Mouse (Mus musculus) midbrain, embryonic 14.5 days (tissue): ENCODE results near the gene Mpc1. TPM values are rescaled to one million over a fixed set of nuclear protein-coding genes. Genes with fewer than 3 reads are reported as not detected.
"Not testable (repeated sequence)": the region's sequence is repeated elsewhere in the genome, so short reads cannot be mapped to it uniquely, and the experiment has no call there.

Source experiments
- ATAC-seq: fragments of 200-750 bp; cut with Nextera tagmentation; 2 replicates; pipeline ENCODE4 v1.8.0; 2017; ENCODE audit warnings: moderate number of reproducible peaks, moderate library complexity; ENCODE audit not compliant: low FRiP score, low TSS enrichment
- DNase-seq: peaks from one replicate; pipeline ENCODE4 v3.0.0-alpha.2; 2015
- H3K27ac ChIP-seq: fragments of 300-500 bp; sonication (generic); replicated peaks from 2 replicates; pipeline ENCODE4 v1.5.1; 2014; ENCODE audit warnings: mild to moderate bottlenecking, low read depth, low read length, moderate library complexity
- H3K27me3 ChIP-seq: fragments of 300-500 bp; sonication (generic); 2 replicates; pipeline ENCODE4 v1.6.1; 2014; ENCODE audit warnings: low read length, control low read depth, mixed read lengths; ENCODE audit not compliant: control insufficient read depth, insufficient read depth
- H3K36me3 ChIP-seq: fragments of 300-500 bp; sonication (generic); 2 replicates; pipeline ENCODE4 v1.6.1; 2014; ENCODE audit warnings: low read length, control low read depth; ENCODE audit not compliant: control insufficient read depth, insufficient read depth
- H3K4me1 ChIP-seq: fragments of 300-500 bp; sonication (generic); 2 replicates; pipeline ENCODE4 v1.6.1; 2014; ENCODE audit warnings: mild to moderate bottlenecking, antibody characterized with exemption, low read length, control low read depth; ENCODE audit not compliant: control insufficient read depth, insufficient read depth
- H3K4me2 ChIP-seq: fragments of 300-500 bp; sonication (generic); 2 replicates; pipeline ENCODE4 v1.6.1; 2014; ENCODE audit warnings: mild to moderate bottlenecking, low read length, moderate library complexity
- H3K4me3 ChIP-seq: fragments of 300-500 bp; sonication (generic); replicated peaks from 2 replicates; pipeline ENCODE4 v1.5.1; 2014; ENCODE audit warnings: low read depth, low read length
- H3K9ac ChIP-seq: fragments of 300-500 bp; sonication (generic); replicated peaks from 2 replicates; pipeline ENCODE4 v1.6.1; 2014; ENCODE audit warnings: mild to moderate bottlenecking, low read length, moderate library complexity
- H3K9me3 ChIP-seq: fragments of 300-500 bp; sonication (generic); 2 replicates; pipeline ENCODE4 v1.6.1; 2016; ENCODE audit warnings: low read length, control low read depth, mixed read lengths; ENCODE audit not compliant: control insufficient read depth
- WGBS: fragments of 180-500 bp; shearing (Covaris S2); extraction: QIAGEN DNeasy Blood & Tissue Kit; methylation state at CpG from one replicate; pipeline ENCODE4 v1.1.7; 2014; 5-methylcytosine and 5-hydroxymethylcytosine counted together
- polyA plus RNA-seq: library from polyadenylated mRNA; unstranded; fragments of >200 nt; fragmentation: Nextera tagmentation; extraction: Ambion mirVana; gene quantifications from 2 replicates; pipeline ENCODE4 v1.2.1, GENCODE M21; 2014

The Mpc1 gene
- polyA plus RNA-seq, 1 experiment from 2014 or later = 282 TPM

DNA sequence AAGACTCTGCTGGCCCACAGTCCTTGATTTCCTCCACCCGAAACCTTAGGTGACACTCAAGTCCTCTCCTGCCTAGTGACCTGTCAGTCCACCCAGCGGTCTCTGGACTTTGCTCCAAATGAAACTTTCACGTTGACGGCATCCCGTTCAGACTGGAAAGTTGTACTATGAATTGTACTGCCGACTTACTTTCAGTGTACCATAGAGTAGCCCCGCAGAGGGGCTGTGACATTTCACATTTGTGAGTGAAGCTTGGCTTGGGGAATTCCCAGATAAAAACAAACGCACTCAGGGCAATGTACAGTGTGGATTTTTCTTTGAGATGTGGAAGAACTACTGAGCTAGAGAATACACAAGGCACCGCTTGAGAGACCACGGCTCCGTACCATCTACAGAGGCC is 40.5 kb upstream of the Mpc1 start:
- no peak overlapping the region for H3K4me2 ChIP-seq
- H3K9ac ChIP-seq = no peak overlapping the region
- no peak overlapping the region for H3K27ac ChIP-seq
- no peaks in the 10 kb centered on the region for H3K36me3 ChIP-seq
- ATAC-seq (no peak), DNase-seq (no peak)
- no peaks in the 10 kb centered on the region for H3K27me3 ChIP-seq
- H3K9me3 ChIP-seq = no peaks in the 10 kb centered on the region
- 93% methylated on average over 11 of the region's 11 CpGs for WGBS
- no peaks in the 10 kb centered on the region for H3K4me1 ChIP-seq
- no peak overlapping the region for H3K4me3 ChIP-seq

DNA sequence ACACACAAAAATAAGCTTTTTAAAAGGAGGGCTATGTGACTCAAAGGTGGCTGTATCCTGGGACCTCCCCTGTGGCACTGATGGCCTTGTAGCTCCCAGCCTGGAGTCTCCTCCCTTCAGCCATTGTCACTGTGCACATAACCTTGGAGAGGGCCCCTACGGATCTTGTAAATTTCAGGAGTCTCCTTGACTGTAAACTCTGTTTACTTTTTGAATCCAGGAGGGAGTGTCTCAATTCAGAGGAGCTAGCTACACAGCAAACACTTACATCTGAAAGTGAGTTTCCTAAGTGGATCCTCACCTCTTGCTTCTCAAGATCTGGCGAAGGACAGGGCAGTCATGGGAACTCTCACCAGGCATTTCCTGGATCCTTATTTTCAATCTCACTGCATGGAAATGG is 38.6 kb upstream of the Mpc1 start:
- Histone ChIP-seq H3K4me1 (no peaks in the 10 kb centered on the region), H3K27ac (no peak overlapping the region), H3K4me2 (no peak overlapping the region), H3K36me3 (no peaks in the 10 kb centered on the region), H3K27me3 (no peaks in the 10 kb centered on the region), H3K4me3 (no peak overlapping the region), H3K9ac (no peak overlapping the region), H3K9me3 (no peaks in the 10 kb centered on the region)
- no peak for ATAC-seq
- WGBS = 87% methylated on average over 2 of the region's 2 CpGs
- DNase-seq = no peak

DNA sequence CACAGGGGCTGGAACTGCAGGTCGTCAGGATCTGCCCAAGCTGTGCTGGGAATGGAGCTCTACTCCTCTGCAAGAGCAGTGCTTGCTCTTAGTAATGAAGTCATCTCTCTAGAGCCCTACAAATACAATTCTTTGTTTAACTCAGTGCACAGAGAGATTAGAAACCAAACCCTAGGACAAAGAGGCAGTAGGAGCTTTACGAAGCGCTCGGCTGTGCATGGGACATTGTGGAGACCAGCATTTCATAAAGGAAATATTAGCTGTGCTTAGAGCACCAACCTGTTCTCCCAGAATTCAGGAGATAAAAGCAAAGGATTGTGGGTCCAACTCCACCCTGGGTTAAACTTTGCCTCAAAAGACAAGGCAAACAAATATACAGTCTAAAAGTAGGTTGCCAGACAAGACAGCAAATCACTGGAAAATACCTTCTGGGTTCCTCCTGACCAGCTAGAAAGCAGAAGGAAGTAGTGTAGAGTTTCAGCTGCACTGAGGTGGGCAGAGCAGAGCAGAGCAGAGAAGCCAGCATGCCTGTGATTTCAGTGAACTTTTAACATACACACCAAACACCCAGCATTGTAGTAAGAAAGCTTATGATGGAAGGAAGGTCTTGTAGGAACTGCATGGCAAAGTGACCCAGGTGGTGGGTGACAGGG is 36.5 kb upstream of the Mpc1 start:
- no peaks in the 10 kb centered on the region for H3K36me3 ChIP-seq
- ATAC-seq (no peak), DNase-seq (no peak)
- no peaks in the 10 kb centered on the region for H3K9me3 ChIP-seq
- no peaks in the 10 kb centered on the region for H3K4me1 ChIP-seq
- H3K27me3 ChIP-seq = no peaks in the 10 kb centered on the region
- H3K9ac ChIP-seq = no peak overlapping the region
- H3K4me2 ChIP-seq = no peak overlapping the region
- H3K4me3 ChIP-seq = no peak overlapping the region
- no peak overlapping the region for H3K27ac ChIP-seq
- WGBS = 62% methylated on average over 4 of the region's 4 CpGs

DNA sequence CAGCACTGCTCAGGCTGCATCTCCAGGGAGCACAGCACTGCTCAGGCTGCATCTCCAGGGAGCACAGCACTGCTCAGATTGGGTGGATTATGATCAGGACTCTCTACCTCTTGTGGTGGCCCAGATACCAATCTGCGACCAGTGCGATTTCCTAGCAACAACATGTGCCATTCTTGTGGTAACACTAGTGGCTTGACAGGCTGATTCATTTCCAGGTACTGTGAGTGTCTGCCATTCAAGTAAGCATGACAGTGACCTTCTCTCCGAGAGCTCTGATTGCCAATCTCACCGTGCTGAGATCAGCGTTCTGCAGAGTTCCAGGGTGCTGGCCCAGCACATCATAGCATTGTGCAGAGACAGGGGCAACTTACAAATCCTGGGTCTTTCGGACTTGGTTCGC is 31.0 kb upstream of the Mpc1 start:
- Histone ChIP-seq H3K9ac (no peak overlapping the region), H3K27ac (no peak overlapping the region), H3K27me3 (no peaks in the 10 kb centered on the region), H3K36me3 (no peaks in the 10 kb centered on the region), H3K9me3 (no peaks in the 10 kb centered on the region), H3K4me3 (no peak overlapping the region), H3K4me2 (no peak overlapping the region), H3K4me1 (no peaks in the 10 kb centered on the region)
- 93% methylated on average over 7 of the region's 7 CpGs for WGBS
- no peak for DNase-seq
- ATAC-seq = no peak

GRCm38 (mm10) chr17:8254268-8254667 is 28.4 kb upstream of the Mpc1 start:
- H3K4me1 ChIP-seq = no peaks in the 10 kb centered on the region
- H3K9me3 ChIP-seq = no peaks in the 10 kb centered on the region
- H3K27ac ChIP-seq = no peak overlapping the region
- DNase-seq (no peak), ATAC-seq (no peak)
- H3K9ac ChIP-seq = no peak overlapping the region
- no peak overlapping the region for H3K4me3 ChIP-seq
- no peaks in the 10 kb centered on the region for H3K27me3 ChIP-seq
- H3K36me3 ChIP-seq = no peaks in the 10 kb centered on the region
- H3K4me2 ChIP-seq = no peak overlapping the region

DNA sequence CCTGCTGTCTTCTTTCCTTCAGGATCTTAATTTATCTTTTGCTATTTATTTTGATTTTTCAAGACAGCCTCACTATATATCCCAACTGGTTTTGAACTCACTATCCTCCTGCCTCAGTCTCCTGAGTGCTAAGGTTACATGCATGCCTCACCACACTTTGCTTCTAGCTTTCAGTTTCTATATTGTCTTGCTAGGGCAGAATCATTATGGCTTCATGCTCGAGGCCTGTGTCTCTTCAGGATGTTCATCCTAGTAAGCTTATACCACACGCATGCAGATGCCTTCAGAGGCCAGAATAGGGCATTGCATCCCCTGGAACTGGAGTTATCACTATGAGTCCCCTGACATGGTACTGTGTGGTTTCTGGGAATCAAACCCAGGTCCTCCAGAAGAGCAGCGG is 27.8 kb upstream of the Mpc1 start:
- Histone ChIP-seq H3K9ac (no peak overlapping the region), H3K4me1 (no peaks in the 10 kb centered on the region), H3K27me3 (no peaks in the 10 kb centered on the region), H3K4me3 (no peak overlapping the region), H3K36me3 (no peaks in the 10 kb centered on the region), H3K4me2 (no peak overlapping the region), H3K9me3 (no peaks in the 10 kb centered on the region), H3K27ac (no peak overlapping the region)
- 80% methylated on average over 3 of the region's 3 CpGs for WGBS
- DNase-seq = no peak
- ATAC-seq = no peak

DNA sequence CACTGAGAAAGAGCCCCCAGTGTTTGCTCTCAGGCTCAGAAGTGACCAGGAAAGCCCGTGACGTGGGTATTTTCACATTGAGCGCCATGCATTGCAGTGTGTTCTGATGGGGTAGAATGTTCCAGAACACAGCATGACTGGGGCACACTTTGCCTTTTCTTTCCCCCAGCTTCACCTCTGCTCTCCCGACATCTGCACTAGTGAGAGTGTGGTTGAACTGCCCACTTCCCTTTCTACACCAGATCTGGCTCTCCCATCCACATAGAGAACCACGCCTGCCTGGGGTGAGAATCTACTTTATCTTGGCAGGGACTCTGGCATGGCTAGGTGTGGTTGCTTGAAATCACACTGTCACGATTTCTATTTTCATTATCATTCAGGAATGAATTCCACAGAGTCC is 27.1 kb upstream of the Mpc1 start:
- no peak overlapping the region for H3K4me2 ChIP-seq
- H3K27ac ChIP-seq = no peak overlapping the region
- 90% methylated on average over 6 of the region's 6 CpGs for WGBS
- no peak for ATAC-seq
- no peaks in the 10 kb centered on the region for H3K9me3 ChIP-seq
- H3K4me3 ChIP-seq = no peak overlapping the region
- no peak for DNase-seq
- H3K36me3 ChIP-seq = no peaks in the 10 kb centered on the region
- no peaks in the 10 kb centered on the region for H3K4me1 ChIP-seq
- H3K9ac ChIP-seq = no peak overlapping the region
- no peaks in the 10 kb centered on the region for H3K27me3 ChIP-seq

DNA sequence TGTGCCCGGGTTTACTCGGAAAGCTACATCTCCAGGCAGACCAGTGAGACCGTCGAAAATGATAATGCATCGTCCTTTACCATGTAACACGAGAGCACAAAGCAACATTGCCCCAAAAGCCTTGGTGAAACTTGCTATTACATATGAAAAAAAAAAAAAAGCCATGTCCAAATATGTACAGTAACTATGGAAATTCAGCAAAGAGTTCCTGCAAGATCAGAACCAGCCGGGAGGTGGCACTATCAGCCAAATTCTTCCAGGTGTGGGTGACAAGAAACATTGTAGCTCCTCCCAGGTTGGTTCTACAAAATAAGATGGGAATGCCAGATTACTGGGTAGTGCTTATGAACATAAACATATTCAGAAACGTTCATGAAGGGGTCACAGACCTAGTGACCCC is 25.7 kb upstream of the Mpc1 start:
- H3K4me2 ChIP-seq = no peak overlapping the region
- no peak overlapping the region for H3K9ac ChIP-seq
- H3K36me3 ChIP-seq = no peaks in the 10 kb centered on the region
- no peaks in the 10 kb centered on the region for H3K4me1 ChIP-seq
- H3K27me3 ChIP-seq = no peaks in the 10 kb centered on the region
- no peak overlapping the region for H3K27ac ChIP-seq
- DNase-seq (no peak), ATAC-seq (no peak)
- 78% methylated on average over 8 of the region's 8 CpGs for WGBS
- no peaks in the 10 kb centered on the region for H3K9me3 ChIP-seq
- no peak overlapping the region for H3K4me3 ChIP-seq

DNA sequence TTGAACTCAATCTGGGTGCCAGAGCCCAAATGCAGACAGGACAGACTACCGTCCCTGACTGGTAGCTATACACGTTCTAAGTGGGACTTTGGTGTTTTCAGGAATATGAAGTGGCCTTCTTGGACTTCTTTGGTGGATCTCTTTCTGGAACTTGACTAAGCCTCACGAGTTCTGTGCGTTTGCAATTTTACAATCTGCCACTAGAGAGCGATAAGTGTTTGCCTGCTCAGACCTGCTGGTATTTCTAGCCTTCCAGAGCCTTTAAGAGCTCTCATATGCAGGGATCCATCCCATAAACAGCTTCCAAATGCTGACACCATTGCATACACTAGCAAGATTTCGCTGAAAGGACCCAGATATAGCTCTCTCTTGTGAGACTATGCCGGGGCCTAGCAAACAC is 18.1 kb upstream of the Mpc1 start:
- not testable (repeated sequence) for H3K36me3 ChIP-seq, H3K4me3 ChIP-seq, ATAC-seq, H3K9me3 ChIP-seq, H3K9ac ChIP-seq, H3K27ac ChIP-seq, H3K4me1 ChIP-seq, H3K4me2 ChIP-seq, H3K27me3 ChIP-seq
- peak; percentile 86 for DNase-seq
- 12% methylated on average over 7 of the region's 7 CpGs for WGBS
